Mouse (Mus musculus): Measurements from ENCODE around the gene Prdx6. TPM values are rescaled to one million over a fixed set of nuclear protein-coding genes. Genes with fewer than 3 reads are reported as not detected.
"Not testable (repeated sequence)": the region's sequence is repeated elsewhere in the genome, so short reads cannot be mapped to it uniquely, and the experiment has no call there.

The Prdx6 gene
- total RNA-seq, 2 experiments from 2014 or later: 310 to 351 TPM

GRCm38 (mm10) chr1:161252365-161252764 lies 1.3 kb upstream of the Prdx6 start:
- intact Hi-C loops (cut with DNase I): no loop called here
- no peak for DNase-seq (ENCODE audit: low spot score in 2 of 2)

- no peak for DNase-seq (ENCODE audit: low spot score in 2 of 2)
- intact Hi-C loops (cut with DNase I): no loop called here
Measured at GRCm38 (mm10) chr1:161251417-161252265, 622 bp upstream of the Prdx6 start.

GRCm38 (mm10) chr1:161250031-161250603 lies 902 bp downstream of the Prdx6 start:
- DNase-seq (ENCODE audit: low spot score in 2 of 2): peak; percentile 35 to 41
- intact Hi-C loops (cut with DNase I): no loop called here

GRCm38 (mm10) chr1:161249442-161249841 lies 1.6 kb downstream of the Prdx6 start:
- no peak for DNase-seq (ENCODE audit: low spot score in 2 of 2)
- intact Hi-C loops (cut with DNase I): no loop called here

GRCm38 (mm10) chr1:161248685-161249084 lies 2.3 kb downstream of the Prdx6 start:
- intact Hi-C loops (cut with DNase I): no loop called here
- DNase-seq (ENCODE audit: low spot score in 2 of 2): no peak

- intact Hi-C loops (cut with DNase I): no loop called here
- no peak for DNase-seq (ENCODE audit: low spot score in 2 of 2)
Measured at GRCm38 (mm10) chr1:161247643-161248580, 3.1 kb downstream of the Prdx6 start.

GRCm38 (mm10) chr1:161247176-161247575 lies 3.8 kb downstream of the Prdx6 start:
- no peak for DNase-seq (ENCODE audit: low spot score in 2 of 2)
- intact Hi-C loops (cut with DNase I): no loop called here

GRCm38 (mm10) chr1:161237750-161238149 lies 13.3 kb downstream of the Prdx6 start:
- intact Hi-C loops (cut with DNase I): no loop called here

GRCm38 (mm10) chr1:161237339-161237738 lies 13.7 kb downstream of the Prdx6 start:
- DNase-seq (ENCODE audit: low spot score in 2 of 2): no peak
- intact Hi-C loops (cut with DNase I): no loop called here

More at GRCm38 (mm10) chr1:161237750-161238149, 13.3 kb downstream of the Prdx6 start:
- DNase-seq (ENCODE audit: low spot score in 2 of 2): no peak

- intact Hi-C loops (cut with DNase I): no loop called here
Measured at GRCm38 (mm10) chr1:161233226-161233839, 17.7 kb downstream of the Prdx6 start.

GRCm38 (mm10) chr1:161232181-161232580 lies 18.8 kb downstream of the Prdx6 start:
- intact Hi-C loops (cut with DNase I): no loop called here
- no peak for DNase-seq (ENCODE audit: low spot score in 2 of 2)

More at GRCm38 (mm10) chr1:161233226-161233839, 17.7 kb downstream of the Prdx6 start:
- no peak for DNase-seq (ENCODE audit: low spot score in 2 of 2)

GRCm38 (mm10) chr1:161224837-161225236 lies 26.2 kb downstream of the Prdx6 start:
- intact Hi-C loops (cut with DNase I): no loop called here
- no peak for DNase-seq (ENCODE audit: low spot score in 2 of 2)

- DNase-seq (ENCODE audit: low spot score in 2 of 2): no peak
- intact Hi-C loops (cut with DNase I): loop anchor here (10.0 kb wide), 1 partner anchor 515 kb away; no protein-coding TSS in a partner anchor
Measured at GRCm38 (mm10) chr1:161219816-161220215, 31.2 kb downstream of the Prdx6 start.

- no peak for DNase-seq (ENCODE audit: low spot score in 2 of 2)
- intact Hi-C loops (cut with DNase I): loop anchor here (10.0 kb wide), 1 partner anchor 520 kb away; no protein-coding TSS in a partner anchor
Measured at GRCm38 (mm10) chr1:161214465-161214864, 36.6 kb downstream of the Prdx6 start.

- intact Hi-C loops (cut with DNase I): loop anchor here (5.0 to 10.0 kb wide), 3 partner anchors 87 to 225 kb away; partner anchors contain the start of genes Cenpl, Dars2 and Serpinc1
Measured at GRCm38 (mm10) chr1:161199856-161200255, 51.2 kb downstream of the Prdx6 start.

GRCm38 (mm10) chr1:161196364-161196763 lies 54.7 kb downstream of the Prdx6 start:
- intact Hi-C loops (cut with DNase I): loop anchor here (5.0 to 10.0 kb wide), 3 partner anchors 91 to 222 kb away; partner anchors contain the start of genes Cenpl, Dars2 and Serpinc1

More at GRCm38 (mm10) chr1:161199856-161200255, 51.2 kb downstream of the Prdx6 start:
- DNase-seq (ENCODE audit: low spot score in 2 of 2): no peak

GRCm38 (mm10) chr1:161195541-161196351 lies 55.3 kb downstream of the Prdx6 start:
- DNase-seq (ENCODE audit: low spot score in 2 of 2): peak; percentile 52 to 55
- intact Hi-C loops (cut with DNase I): loop anchor here (5.0 to 10.0 kb wide), 3 partner anchors 92 to 221 kb away; partner anchors contain the start of genes Cenpl, Dars2 and Serpinc1

More at GRCm38 (mm10) chr1:161196364-161196763, 54.7 kb downstream of the Prdx6 start:
- not testable (repeated sequence) for DNase-seq (ENCODE audit: low spot score in 2 of 2)
